Mouse (Mus musculus) natural killer cell, adult 2 months (primary cell): ENCODE results near the gene Cox8b.
"Not testable (repeated sequence)": the region's sequence is repeated elsewhere in the genome, so short reads cannot be mapped to it uniquely, and the experiment has no call there.

Experiments
- DNase-seq, 2 experiments: peaks; one replicate each; pipeline ENCODE4 v3.0.0; 2022; ENCODE audit warnings: low spot score in 2 of 2

Cox8b gene

GRCm38 (mm10) chr7:140914031-140914690 is 13.9 kb upstream of the Cox8b start:
- no peak for DNase-seq

DNA sequence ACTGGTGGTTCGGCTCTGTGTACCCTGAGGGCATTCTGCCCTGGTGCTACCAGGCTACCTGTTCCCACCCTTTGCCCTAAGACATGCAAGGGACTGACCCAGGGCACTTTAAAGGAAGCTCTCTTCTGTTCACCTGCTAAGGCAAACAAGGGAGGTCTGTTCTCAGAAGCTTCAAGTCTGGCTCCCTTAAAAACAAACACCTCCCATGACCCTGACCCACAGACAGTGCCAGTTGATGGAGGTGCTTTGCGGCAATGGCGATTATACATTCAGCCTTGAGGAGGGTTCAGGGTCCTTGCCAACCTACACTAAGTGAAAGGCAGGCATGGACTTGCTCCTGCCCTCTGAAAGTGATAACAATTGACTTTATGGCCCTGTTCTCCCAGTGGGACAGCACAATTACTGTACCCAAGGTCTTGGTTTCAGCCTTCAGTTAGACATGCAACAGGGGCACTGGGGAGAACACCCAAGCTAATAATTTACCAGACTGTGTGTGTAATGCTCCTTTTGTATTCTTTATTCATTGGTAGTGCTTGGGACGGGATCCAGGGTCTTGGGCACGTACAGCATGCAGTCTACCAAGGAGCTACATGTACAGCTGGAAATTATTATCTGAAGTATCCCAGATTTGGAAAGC is 12.7 kb upstream of the Cox8b start:
- DNase-seq, result no peak

GRCm38 (mm10) chr7:140912293-140912692 is 12.0 kb upstream of the Cox8b start:
- DNase-seq, result no peak

DNA sequence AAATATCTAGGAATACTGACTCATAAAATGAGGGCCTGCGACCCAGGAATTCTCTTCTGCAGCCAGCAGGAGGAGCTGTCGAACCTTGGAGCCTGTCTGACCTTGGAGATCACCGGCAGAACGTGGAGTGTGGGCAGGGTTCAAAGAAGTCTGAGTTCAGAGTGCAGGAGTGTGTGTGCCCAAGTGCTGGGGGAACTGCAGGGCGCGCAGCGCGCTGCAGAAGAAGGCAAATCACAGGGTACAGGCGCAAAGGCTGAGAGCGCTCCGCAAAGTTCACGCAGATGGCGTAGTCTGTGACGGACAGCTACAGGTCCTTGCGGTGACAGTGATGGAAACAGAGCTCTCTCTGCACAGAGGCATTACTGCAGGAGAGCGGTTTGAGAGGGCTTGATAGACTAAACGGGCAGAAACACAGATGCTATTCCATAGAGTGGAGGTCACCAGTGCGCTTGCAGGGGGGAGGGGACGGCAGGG is 8.4 kb upstream of the Cox8b start:
- DNase-seq, result peak; percentile 35 to 63

DNA sequence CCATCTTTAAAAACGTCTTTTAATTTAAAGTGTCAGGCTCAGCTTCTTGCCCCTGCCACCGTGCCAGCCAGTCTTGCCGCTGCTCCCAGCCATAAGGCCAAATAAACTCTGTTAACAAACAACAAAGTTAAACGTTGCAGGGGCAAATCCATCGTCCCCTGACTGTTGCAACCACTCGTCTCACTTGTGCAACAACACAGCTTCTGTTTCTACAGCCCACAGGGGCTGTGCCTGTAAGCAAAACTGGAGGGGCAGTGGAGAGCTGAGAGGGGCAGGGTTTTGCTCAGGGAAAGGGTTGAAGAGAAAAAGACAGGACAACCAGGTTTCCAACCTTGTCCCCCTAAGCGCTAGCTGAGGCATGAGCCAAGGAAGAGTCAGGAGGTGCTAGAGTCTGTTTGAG is 7.9 kb upstream of the Cox8b start:
- DNase-seq, result no peak

DNA sequence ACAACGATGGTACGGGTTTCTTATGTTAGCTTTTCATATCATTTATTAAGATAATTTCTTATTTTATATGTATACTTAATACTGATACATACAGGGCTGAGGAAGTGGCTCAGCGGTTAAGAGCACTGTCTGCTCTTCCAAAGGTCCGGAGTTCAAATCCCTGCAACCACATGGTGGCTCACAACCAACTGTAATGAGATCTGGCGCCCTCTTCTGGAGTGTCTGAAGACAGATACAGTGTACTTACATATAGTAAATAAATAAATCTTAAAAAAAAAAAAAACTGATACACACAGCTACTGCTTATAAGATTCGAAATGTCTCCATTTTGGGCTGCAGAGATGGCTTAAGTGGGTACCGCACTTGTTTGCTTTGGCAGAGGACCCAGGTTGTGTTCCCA is 7.5 kb upstream of the Cox8b start:
- no peak for DNase-seq

DNA sequence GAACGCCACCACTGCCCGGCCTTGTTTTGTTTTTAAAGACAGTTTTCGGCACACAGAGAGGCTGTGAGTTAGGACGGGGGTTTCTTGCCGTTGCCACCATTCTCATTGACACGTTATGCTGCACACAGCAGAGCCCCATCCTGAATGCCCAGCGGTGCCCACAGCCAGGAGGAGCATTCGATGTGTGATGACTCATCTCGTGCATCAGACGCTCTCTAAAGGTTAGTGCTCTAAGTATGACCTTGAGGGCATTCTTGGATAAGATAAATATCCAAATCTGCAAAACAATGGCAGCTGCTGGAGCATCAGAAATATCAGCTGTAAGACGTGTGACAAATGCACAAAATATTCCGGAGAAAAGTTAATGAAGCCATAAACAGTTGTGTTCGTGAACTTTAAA is 6.9 kb upstream of the Cox8b start:
- DNase-seq, result no peak

GRCm38 (mm10) chr7:140905642-140906081 is 5.4 kb upstream of the Cox8b start:
- no peak for DNase-seq

GRCm38 (mm10) chr7:140903212-140903611 is 3.0 kb upstream of the Cox8b start:
- DNase-seq, result peak; percentile 51 to 67

DNA sequence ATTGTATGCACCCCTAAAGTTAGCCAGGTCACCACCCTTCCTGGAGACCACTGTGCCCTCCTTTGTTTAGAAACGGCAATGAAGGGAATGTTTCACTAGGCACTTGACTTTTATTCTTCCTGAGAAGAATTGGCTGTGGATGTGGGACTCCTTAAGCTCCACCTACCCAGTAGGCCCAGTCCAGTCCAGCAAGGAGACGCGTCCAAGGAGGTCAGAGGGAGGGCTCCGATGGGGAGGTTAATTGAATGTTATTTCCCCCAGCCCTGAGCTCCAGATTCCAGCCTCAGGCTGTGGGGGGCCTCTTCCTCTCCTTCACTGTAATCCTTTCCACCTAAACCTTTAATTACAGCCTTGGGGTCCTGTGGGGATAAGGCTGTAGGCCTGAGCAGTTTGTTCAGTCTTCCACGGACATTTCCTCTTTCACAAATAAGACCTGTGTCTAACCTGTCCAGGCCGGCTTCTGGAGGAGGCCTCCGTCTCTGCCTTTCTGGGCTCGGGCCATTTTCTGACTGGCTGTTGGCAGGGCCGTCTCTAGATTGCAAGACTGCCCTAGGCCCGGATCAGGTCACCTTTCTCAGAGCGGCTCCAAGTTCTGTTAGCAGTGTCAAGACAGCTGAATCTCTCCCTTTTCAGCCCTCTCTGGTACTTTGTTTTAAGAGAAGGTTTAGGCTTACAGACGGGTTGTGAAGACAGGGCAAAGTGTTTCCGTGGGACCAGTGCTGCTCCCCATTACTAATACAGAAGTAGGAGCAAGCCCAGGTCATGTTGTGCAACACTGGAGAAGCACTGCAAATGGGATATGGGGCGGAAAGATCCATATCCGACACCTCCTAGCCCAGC is 2.0 kb upstream of the Cox8b start:
- DNase-seq, result no peak

- DNase-seq, result no peak
These were observed 1.1 kb downstream of the Cox8b start for GRCm38 (mm10) chr7:140899121-140899520.

GRCm38 (mm10) chr7:140897863-140898262 is 2.4 kb downstream of the Cox8b start:
- DNase-seq, result no peak

DNA sequence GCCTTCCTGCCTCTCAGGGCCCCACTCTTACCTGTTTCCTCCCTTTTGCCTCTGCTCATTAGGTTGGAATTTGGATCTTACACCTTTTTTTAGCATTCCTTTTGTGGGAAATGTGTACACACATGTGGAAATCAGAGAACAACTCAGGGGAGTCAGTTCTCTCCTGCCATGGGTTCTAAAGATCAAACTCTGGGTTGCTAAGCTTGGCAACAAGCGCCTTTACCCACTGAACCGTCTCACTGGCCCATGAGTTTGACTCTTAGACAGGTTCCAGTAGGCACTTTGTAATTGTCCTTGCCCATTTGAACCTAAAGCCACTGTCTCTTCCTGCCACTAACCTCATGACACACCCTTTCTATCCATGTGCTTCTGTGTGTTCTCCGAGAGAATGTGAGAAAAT is 5.6 kb downstream of the Cox8b start:
- no peak for DNase-seq

DNA sequence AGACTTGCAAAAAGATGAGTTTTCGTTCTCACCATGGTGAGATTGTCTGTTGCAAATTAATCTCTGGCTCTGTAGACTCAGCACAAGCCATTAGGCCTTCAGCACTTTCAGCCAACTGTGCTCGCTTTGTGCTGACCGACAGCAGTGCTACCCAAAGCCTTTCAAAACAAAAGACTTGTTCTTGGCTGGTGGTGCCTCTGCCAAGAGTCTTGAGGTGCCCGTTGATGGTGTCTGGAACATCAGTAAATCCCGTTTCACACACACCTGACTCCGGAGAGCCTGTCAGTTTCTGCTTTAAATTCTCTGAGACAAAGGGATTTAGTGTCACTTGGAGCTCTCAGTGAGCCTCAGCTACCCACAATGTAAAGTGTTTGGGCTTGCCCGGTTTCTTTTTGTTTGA is 6.2 kb downstream of the Cox8b start:
- DNase-seq, result no peak

GRCm38 (mm10) chr7:140890636-140891035 is 9.6 kb downstream of the Cox8b start:
- DNase-seq, result not testable (repeated sequence)

- DNase-seq, result no peak
These were observed 17.8 kb downstream of the Cox8b start for GRCm38 (mm10) chr7:140882469-140882803.

- peak; percentile 90 for DNase-seq
These were observed 18.4 kb downstream of the Cox8b start, which contains the start of the genes Psmd13 and Sirt3 for GRCm38 (mm10) chr7:140881696-140882468. Gene Psmd13 (plus strand): TSS chr7:140881968. Gene Sirt3 (minus strand): TSS chr7:140882309.

GRCm38 (mm10) chr7:140880865-140881515 is 19.3 kb downstream of the Cox8b start:
- no peak for DNase-seq

- DNase-seq, result no peak
These were observed 19.8 kb downstream of the Cox8b start for GRCm38 (mm10) chr7:140880419-140880818.

DNA sequence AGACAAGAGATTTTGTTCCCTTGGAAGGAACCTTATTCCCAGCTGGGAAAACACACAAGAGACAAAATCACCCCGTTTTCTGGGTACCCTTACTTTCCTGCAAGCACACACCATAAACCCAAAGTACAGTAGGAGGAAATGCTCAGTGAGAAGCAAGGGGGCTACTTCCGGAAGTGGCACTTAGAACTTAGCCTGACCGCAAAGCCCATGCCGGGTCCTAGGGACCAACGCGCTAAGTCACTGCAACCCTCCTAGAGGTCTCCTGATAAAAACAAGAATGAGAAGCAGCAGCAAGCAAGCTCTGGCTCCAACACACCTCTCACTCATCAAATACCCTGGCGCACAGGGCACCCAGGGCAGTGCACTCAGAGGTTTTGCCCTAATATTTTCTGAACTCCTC is 20.9 kb downstream of the Cox8b start:
- DNase-seq, result peak; percentile 13 to 46

- peak in 1 of 2 experiments; percentile 13 for DNase-seq
These were observed 22.9 kb downstream of the Cox8b start for GRCm38 (mm10) chr7:140877364-140877763.
